Mouse (Mus musculus): ENCODE data around the gene Sec14l3.

Gene Sec14l3

GRCm38 (mm10) chr11:4060866-4061575 is 3.6 kb upstream of the Sec14l3 start:
- no peak for DNase-seq

- DNase-seq: no peak
Observed at GRCm38 (mm10) chr11:4062523-4062922, 2.1 kb upstream of the Sec14l3 start.

- no peak for DNase-seq
Observed at GRCm38 (mm10) chr11:4062981-4063380, 1.7 kb upstream of the Sec14l3 start.

- no peak for DNase-seq
Observed at GRCm38 (mm10) chr11:4069664-4070063, 5.0 kb downstream of the Sec14l3 start.

GRCm38 (mm10) chr11:4076633-4077032 is 12.0 kb downstream of the Sec14l3 start:
- peak; percentile 67 for DNase-seq

- DNase-seq: no peak
Observed at GRCm38 (mm10) chr11:4078267-4078933, 13.8 kb downstream of the Sec14l3 start.

- peak; percentile 64 for DNase-seq
Observed at GRCm38 (mm10) chr11:4080219-4080618, 15.6 kb downstream of the Sec14l3 start.

- DNase-seq: peak; percentile 72
Observed at GRCm38 (mm10) chr11:4083316-4084078, 18.9 kb downstream of the Sec14l3 start.

- no peak for DNase-seq
Observed at GRCm38 (mm10) chr11:4086246-4086645, 21.6 kb downstream of the Sec14l3 start.

GRCm38 (mm10) chr11:4087267-4087666 is 22.6 kb downstream of the Sec14l3 start:
- DNase-seq: no peak

- no peak for DNase-seq
Observed at GRCm38 (mm10) chr11:4093459-4094377, 29.1 kb downstream of the Sec14l3 start.

GRCm38 (mm10) chr11:4094378-4095170 is 29.9 kb downstream of the Sec14l3 start:
- DNase-seq: peak; percentile 72

GRCm38 (mm10) chr11:4095171-4096053 is 30.8 kb downstream of the Sec14l3 start, which contains the start of gene Mtfp1:
Gene Mtfp1 (minus strand): TSS chr11:4095445.
- peak; percentile 70 for DNase-seq

GRCm38 (mm10) chr11:4096054-4096984 is 31.7 kb downstream of the Sec14l3 start:
- DNase-seq: peak; percentile 99

GRCm38 (mm10) chr11:4097091-4097621 is 32.5 kb downstream of the Sec14l3 start:
- no peak for DNase-seq

- DNase-seq: no peak
Observed at GRCm38 (mm10) chr11:4098120-4098519, 33.5 kb downstream of the Sec14l3 start.

- DNase-seq: no peak
Observed at GRCm38 (mm10) chr11:4098816-4099215, 34.2 kb downstream of the Sec14l3 start.

- no peak for DNase-seq
Observed at GRCm38 (mm10) chr11:4099447-4099846, 34.8 kb downstream of the Sec14l3 start.

- DNase-seq: no peak
Observed at GRCm38 (mm10) chr11:4101851-4102250, 37.2 kb downstream of the Sec14l3 start.
